Mouse (Mus musculus) myocyte (in vitro differentiated cells): ENCODE measurements around the gene 1500015O10Rik.

Experiments
- E2F4 ChIP-seq: IDR thresholded peaks from one replicate; pipeline ENCODE4 v1.6.1; 2011; ENCODE audit warnings: mild to moderate bottlenecking, control low read depth, moderate library complexity; ENCODE audit not compliant: insufficient read depth
- MAX ChIP-seq: IDR thresholded peaks from one replicate; pipeline ENCODE4 v1.6.1; 2011; ENCODE audit warnings: low read depth, mild to moderate bottlenecking, control low read depth
- MYOD1 ChIP-seq, 3 experiments: IDR thresholded peaks; one replicate each; pipeline ENCODE4 v1.6.1; 2011; ENCODE audit warnings: control low read depth in 2 of 3, low read depth in 2 of 3, mild to moderate bottlenecking in 2 of 3, moderate library complexity in 1 of 3; ENCODE audit not compliant: insufficient read length in 2 of 3, control insufficient read depth in 1 of 3
- POLR2A ChIP-seq: IDR thresholded peaks from one replicate; pipeline ENCODE4 v1.6.1; 2011; ENCODE audit warnings: low read depth, mild to moderate bottlenecking, control low read depth, moderate library complexity; ENCODE audit not compliant: insufficient read length
- POLR2AphosphoS2 ChIP-seq: IDR thresholded peaks from one replicate; pipeline ENCODE4 v1.6.1; 2011; ENCODE audit warnings: low read depth, control low read depth; ENCODE audit not compliant: insufficient read length
- TCF12 ChIP-seq: IDR thresholded peaks from one replicate; pipeline ENCODE4 v1.6.1; 2011; ENCODE audit warnings: mild to moderate bottlenecking, control low read depth; ENCODE audit not compliant: poor library complexity, insufficient read depth, severe bottlenecking
- USF1 ChIP-seq: IDR thresholded peaks from one replicate; pipeline ENCODE4 v1.6.1; 2011; ENCODE audit warnings: low read depth, mild to moderate bottlenecking, control low read depth, moderate library complexity

- no peak for TF ChIP-seq TCF12
- no peak for TF ChIP-seq POLR2A
- no peak for TF ChIP-seq USF1
- no peak for TF ChIP-seq POLR2AphosphoS2
- TF ChIP-seq MAX, result no peak
- peak in 1 of 3 experiments; percentile 16 for TF ChIP-seq MYOD1 (IDR thresholded peaks at IDR 0.05; ENCODE audit: control insufficient read depth in 1 of 3, insufficient read length in 2 of 3, low read depth in 2 of 3)
- no peak for TF ChIP-seq E2F4
Observed at GRCm38 (mm10) chr1:43754448-43755312, 24.3 kb downstream of the 1500015O10Rik start.
